Mouse (Mus musculus): ENCODE results near the gene Med1.
"Not testable (repeated sequence)": the region's sequence is repeated elsewhere in the genome, so short reads cannot be mapped to it uniquely, and the experiment has no call there.

Med1 gene

DNA sequence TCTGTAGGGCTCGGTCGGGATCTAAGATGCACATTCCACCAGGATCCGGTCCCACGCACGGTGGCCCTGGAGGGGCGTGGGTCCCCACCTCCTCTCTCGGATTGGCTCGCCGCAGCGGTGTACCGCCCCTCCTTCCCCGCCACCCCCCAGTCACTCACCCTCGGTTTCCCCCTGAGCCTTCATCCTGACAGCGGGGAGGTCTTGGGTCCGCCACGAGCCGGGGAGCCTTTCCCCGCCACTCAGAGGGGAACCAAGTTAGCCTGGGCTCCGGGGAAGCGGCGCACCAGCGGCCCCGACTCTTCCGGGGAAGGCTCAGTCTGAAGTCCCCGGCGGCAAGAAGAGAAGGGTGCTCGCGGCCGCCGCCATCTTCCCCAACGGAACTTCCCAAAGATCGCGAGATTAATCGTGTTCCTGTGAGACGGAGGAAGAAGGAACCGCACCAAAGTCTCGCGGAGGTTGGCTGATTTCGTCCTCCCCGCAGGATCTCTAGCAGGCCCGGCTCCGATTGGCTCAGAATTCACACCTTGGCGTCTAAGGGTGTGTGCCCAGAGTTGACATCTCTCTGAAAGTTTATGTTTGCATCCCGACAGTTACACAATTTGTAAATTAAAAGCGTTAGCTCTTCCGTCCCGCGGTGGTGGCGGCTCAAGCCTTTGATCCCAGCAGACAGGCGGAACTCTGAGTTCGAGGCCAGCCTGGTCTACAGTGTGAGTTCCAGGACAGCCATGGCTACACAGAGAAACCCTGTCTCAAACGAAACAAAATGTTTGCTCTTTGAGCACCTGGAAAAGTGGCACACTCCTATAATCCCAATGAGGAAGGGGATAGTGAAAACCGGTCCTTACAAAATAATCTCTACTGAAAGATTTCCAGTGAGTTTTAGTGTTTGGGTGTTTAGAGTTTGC is at the start of gene Med1:
Med1 (minus strand) TSS at position 393 of the 905 bp plus-strand sequence.
- in situ Hi-C loops (cut with MseI, MboI): no loop called here

DNA sequence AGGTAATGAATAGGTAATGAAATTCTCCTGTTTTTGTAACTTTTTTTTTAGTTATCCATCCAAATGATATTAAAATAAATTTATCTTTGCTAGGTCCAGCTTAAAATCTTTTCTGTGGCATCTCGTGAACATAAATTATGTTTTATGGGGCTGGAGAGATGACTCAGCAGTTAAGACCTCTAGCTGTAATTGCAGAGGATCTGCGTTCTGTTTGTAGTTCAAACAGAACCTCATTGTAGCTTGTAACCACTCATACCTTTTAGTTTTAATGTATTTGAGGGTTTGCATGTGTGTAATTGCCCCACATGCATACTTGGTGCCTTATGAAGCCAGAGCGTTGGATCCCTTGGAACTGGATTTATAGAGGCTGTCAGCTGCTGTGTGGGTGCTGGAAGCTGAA is 45.9 kb upstream of the Med1 start:
- in situ Hi-C loops (cut with MseI, MboI): no loop called here

DNA sequence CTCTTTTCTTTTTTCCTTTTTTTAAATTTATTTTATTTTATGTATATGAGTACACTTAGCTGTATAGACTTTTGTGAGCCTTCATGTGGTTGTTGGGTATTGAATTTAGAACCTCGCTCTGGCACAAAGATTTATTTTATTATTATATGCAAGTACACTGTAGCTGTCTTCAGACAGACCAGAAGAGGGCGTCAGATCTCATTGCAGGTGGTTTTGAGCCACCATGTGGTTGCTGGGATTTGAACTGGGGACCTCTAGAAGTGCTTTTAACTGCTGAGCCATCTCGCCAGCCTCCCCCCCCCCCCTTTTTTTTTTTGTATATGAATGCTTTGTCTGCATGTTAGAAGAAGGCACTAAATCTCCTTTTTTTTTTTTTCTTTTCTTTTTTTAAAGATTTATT is 45.3 kb upstream of the Med1 start:
- in situ Hi-C loops (cut with MseI, MboI): no loop called here

DNA sequence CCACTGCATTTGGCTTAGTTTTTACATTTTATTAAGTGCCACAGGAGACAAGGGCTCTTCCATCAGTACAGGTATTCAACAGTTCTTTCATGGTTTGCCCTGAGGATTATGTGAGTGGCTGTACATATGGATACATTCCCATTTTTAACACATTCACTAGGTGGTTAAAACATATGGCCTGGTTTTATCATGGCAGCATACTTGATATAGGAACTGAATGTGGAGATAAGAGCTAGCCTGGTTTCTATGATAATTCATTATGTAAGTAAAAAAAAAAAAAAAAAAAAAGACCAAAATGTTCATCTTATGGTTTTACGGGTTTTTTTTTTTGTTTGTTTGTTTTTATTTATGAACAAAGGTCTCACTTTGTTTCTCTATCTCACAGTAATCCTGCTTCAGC is 33.3 kb upstream of the Med1 start:
- in situ Hi-C loops (cut with MseI, MboI): no loop called here

DNA sequence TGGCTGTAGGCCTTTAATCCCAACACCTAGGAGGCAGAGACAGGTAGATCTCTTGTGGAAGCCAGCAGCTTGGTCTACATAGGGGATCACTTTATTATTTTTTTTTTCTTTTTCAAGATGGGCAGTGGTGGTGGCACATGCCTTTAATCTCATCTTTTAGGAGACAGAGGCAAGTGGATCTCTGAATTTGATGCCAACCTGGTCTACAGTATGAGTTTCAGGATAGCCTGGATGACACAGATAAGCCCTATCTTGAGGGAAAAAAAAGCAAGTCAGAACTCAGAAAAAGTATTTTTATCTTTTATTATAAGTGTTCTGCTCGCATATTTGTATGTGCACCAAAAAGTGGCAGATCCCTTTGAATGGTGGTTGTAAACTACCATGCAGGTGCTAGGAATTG is 20.2 kb upstream of the Med1 start:
- in situ Hi-C loops (cut with MseI, MboI): no loop called here

DNA sequence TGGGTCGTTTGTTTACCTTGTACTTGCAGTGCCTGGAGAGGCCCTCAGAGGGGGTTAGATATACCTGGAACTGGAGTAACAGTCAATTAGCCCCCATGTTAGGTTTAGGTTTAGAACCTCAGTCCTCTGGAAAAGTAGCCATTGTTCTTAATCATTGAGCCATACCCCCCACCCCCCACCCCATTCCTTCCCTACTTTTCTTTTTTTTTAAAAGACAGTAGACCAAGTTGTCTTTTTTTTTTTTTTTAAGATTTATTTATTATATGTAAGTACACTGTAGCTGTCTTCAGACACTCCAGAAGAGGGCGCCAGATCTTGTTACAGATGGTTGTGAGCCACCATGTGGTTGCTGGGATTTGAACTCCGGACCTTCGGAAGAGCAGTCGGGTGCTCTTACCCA is 16.6 kb upstream of the Med1 start:
- in situ Hi-C loops (cut with MseI, MboI): not testable (repeated sequence)

DNA sequence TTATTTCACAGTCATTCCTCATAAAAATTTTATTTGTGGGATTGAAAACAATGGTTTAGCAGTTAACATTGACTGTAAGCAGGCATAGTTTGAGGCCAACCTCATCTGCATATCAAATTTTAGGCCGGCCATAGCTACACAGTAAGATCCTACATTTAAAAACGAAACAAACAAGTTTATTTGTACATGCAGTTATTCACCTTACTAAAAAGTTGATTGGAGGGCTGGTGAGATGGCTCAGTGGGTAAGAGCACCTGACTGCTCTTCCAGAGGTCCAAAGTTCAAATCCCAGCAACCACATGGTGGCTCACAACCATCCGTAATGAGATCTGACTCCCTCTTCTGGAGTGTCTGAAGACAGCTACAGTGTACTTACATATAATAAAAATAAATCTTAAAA is 13.2 kb upstream of the Med1 start:
- in situ Hi-C loops (cut with MseI, MboI): not testable (repeated sequence)

DNA sequence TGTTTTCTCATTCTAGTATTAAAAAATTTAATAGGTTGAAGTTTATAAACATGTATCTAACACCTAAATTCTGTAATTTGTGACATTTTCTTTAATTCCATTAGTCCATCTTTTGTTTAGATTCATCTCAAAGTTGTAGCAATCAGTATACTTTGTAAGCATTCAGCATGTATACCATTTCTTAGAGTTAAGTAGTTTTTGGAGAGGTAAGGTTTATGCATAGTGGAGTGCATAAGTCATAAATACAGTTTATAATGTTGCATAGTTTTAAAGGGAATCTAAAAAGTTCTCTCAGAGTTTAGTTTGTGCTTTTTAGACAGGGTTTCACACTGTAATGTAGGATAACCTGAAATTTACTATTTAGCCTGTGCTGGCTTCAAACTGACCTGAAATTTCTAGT is 12.4 kb upstream of the Med1 start:
- in situ Hi-C loops (cut with MseI, MboI): no loop called here

DNA sequence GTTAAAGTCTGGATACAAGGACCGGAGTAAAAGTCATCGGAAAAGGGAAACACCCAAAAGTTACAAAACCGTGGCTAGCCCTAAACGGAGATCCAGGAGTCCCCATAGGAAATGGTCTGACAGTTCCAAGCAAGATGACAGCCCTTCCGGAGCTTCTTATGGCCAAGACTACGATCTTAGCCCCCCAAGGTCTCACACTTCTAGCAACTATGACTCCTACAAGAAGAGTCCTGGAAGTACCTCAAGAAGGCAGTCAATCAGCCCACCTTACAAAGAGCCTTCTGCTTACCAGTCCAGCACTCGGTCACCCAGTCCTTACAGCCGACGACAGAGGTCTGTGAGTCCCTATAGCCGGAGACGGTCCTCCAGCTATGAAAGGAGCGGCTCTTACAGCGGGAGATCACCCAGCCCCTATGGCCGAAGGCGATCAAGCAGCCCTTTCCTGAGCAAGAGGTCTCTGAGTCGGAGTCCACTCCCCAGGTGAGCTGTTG is 10.9 kb upstream of the Med1 start:
- in situ Hi-C loops (cut with MseI, MboI): no loop called here

DNA sequence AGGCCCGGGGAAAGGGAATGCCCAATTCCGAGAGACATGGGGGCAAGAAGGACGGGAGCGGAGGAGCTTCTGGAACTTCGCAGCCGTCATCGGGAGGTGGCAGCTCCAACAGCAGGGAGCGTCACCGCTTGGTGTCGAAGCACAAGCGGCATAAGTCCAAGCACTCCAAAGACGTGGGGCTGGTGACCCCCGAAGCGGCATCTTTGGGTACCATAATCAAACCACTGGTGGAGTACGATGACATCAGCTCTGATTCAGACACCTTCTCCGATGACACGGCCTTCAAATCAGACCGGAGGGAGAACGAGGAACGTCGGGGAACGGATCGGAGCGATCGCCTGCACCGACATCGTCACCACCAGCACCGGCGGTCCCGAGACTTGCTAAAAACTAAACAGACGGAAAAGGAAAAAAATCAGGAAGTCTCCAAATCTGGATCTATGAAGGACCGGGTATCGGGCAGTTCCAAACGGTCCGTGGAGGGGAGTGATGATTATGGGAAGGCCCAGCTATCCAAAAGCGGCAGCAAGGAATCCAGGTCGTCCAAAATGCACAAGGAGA is 10.3 kb upstream of the Med1 start:
- in situ Hi-C loops (cut with MseI, MboI): no loop called here

DNA sequence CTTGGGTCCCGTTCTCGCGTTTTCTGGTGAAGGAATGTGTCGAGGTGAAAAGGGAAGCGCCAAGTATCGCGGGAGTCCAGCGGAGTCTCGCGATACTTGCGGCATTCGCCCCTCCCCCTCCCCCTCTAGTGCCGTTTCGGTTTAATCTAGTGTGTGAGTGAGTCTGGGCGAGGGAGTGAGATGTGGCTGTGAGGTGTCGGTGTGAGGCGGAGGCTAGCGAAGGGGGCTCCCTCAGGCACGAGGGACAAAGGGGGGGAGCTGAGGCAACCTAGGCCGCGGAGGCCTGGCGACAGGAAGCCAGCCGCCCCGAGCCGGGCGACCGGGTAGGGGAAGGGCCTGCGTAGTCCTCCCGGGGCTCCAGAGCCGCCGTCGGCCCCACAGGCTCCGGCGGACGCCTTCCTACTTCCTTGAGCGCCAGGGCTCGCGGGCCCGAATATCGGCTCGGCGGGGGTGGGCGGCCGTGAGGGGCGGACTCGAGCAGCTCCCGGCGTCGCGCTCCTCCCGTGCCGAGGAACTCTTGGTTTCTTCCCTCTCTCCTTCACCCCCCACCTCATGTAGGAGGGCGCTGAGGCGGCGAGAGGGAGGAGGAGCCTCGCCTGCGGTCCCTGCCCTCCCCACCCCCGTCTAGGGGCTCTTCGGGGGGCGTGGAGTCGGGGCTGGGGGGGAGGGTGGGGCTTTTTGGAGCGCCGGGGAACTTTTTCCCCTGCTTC is 9.7 kb upstream of the Med1 start, which contains the start of gene Cdk12:
Cdk12 (plus strand) TSS at position 419 of the 710 bp plus-strand sequence.
- in situ Hi-C loops (cut with MseI, MboI): no loop called here

DNA sequence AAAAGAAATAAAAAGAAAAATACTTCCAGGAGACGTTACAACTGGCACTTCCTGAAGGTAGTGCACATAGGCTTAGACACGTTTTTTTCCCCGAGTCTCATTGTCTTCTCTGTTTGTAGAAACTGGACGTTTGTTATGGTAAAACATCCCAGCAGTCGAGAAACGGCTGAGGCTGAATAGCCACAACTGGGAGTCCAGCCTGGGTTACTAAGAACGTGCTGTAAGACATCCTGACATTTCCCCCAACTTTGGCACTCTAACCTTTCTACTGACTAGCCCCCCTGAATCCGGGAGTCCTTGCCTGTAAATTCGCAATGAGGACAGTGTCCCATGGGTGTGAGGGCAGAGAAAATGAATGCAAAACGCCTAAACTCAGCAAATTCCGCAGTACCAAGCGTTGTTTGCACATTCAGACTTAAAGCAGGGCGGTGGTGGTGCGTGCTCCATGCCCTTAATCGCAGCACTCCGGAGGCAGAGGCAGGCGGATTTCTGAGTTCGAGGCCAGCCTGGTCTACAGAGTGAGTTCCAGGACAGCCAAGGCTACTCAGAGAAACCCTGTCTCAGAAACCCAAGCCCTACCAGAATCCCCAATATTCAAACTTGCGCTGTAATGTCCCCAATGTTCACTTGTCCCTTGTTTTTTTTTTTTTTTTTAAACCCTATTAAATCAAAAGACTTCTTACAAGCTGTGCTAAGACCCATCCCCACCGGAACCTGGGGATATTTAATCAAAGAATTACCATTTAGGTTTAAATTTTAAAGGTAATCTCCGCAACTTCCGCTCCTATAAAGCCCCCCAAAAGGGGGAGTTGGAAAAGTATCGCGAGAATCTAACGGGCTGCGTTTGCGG is 8.9 kb upstream of the Med1 start:
- in situ Hi-C loops (cut with MseI, MboI): no loop called here

DNA sequence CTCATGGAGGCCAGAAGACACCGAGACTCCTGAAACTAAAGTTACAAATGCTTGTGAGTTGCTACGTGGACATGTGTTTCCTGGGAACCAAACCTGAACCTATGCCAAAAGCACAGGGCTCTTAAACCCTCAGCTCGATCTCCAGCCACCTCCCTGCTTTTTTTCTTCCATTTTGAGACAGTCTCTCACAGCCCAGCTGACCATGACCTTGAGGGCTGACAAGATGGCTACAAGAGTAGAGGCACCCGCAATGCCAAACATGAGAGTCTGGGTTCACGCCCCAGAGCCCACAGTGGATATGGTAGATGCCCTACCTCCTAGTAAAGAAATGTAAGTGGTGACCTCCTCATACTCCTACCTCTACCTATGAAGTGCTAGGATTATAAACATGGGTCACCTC is 2.3 kb downstream of the Med1 start:
- in situ Hi-C loops (cut with MseI, MboI): no loop called here

DNA sequence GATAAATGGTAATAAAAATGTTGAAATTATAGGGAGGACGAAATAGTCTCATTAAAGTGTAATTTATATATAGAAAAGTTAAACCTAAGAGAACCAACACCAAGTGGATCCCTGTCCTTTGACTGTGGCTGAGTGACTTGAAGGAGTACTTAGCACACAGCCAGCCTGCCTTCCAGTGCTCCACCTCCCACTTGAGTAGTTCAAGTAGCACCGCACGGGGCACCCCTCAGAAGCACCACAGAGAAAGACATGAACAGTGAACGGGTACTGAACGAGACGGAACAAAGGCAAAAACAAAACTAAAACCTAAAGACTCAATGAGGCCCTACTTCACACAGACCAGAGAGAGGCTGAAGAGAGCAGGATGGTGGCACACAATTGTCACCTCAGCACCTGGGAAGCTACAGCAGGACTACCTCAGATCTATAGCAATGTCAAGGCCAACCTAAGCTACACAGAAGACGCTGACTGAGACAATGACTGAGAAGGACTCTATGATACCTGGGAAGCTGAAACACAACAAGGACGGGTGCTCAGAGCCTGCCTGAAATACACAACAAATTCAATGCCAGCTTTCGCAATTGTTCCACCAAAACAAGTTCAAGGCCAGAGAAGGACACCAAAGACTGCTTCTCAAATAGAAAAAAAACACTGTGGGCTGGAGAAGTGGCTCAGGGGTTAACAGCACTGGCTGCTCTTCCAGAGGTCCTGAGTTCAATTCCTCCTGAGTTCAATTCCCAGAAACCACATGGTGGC is 5.3 kb downstream of the Med1 start:
- in situ Hi-C loops (cut with MseI, MboI): no loop called here

DNA sequence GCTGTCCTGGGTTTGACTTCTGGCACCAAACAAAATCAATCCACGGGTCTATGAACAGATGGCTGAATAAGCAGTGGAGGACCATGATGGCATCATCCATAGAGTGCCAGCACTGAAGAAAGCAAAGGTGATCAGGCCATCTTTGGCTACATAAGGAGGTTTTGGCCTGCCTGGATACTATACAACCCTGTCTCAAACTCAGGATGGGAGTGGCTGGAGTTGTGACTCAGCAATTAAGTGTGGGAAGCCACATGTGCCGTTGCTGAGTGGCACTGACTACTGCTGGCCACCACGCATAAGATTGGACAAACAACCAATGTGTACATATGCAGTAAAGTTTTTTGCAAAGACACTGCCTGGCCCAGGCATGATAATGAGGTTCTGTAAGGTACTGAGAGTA is 10.9 kb downstream of the Med1 start:
- in situ Hi-C loops (cut with MseI, MboI): not testable (repeated sequence)

DNA sequence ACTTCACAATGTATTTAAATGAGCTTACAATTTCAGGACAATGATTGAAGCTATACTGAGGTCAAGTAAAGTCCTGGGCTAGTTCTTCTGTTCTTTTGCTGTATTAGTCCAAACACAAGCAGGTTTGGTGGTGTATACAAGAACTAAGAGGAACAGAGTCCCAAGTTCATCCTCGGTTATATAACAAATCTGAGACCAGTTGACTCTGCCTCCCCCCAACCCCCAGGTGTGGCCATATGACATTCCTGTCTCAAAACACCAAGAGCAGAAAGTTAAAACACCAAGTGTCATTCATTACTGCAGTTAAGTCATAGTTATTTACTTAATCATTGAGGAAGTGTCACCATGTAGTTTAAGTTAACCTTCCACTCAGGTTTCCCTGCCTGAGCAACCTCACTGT is 24.7 kb downstream of the Med1 start:
- in situ Hi-C loops (cut with MseI, MboI): no loop called here

DNA sequence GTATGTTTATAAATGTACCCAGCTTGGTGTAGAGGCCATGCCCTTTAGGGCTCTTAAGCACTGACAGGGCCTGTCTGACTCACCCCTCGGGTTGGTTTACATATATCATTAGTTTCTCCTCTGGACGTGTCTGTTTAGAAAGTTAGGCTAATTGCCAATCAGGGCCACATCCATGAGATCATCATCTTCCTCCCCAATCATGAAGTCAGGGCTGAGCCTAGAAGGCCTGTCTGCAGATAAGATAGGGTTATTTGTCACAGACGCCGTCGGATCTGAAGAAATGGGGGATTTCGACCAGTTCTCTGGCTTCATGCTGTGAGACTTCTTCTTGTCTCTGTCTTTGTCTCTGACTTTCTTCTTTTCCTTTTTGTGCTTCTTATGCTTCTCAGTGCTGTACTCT is 38.0 kb downstream of the Med1 start:
- in situ Hi-C loops (cut with MseI, MboI): no loop called here

DNA sequence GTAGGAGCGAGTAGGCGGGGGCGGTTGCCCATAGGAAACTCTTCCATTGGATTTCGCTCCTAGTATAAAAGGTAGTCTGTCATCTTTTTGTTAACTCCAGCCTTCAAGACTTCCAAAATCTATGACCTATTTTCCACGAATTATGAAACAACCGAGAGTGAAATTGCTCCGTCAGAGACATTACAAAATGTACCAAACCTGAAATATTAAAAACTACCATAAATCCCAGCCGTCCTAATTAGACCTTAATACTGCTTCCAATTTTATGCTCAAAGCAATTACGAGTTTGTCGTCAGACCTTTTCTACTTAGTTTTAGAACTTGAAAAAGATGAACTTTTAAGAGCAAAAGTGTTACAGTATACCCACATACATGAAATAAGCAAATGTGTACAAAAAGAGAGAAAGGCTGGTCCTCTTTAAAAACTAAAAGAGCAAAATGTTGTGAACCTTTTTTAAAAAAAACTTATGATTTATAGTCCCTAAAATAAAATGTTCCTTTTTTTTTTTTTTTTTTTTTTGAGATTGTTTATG is 42.4 kb downstream of the Med1 start:
- in situ Hi-C loops (cut with MseI, MboI): no loop called here

DNA sequence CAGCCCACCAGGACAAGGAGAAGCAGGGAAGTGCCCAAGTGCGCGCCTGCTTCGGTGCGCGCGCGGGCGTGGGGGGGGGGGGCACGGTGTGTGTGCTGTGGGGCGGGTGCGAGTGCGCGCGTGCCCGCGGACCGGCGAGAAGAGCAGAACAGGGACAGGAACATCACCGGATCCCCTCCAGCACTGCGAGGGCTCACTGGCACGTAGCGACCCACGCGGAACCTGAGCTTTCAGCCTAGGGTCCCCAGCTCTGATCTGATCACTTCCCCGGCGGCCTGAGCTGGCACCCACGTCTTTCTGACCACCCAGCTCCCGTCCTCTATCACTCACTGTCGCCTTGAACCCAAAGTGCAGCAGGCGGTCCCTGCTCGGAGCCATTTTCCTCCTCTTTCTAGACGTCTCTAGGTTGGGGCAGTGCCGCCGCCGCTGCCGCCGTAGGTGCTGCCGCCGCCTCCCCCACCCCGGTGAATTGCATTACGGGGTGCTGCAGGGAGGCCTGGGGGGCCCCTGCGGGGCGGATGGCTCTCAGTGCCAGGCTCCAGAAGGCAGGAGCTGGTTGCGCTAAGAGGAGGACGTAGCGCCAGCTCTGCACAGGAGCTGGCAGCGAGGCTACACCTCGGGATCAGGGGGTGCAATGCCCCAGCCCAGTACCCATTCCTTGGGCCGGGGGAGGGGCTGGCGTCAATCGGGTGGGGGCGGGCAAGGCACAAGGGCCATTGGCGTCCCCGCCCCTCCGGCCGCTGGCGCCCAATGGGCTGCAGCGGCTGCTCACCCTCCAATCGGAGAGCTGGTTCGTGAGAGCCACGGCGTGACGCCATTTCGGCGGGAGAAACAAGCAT is 43.1 kb downstream of the Med1 start, which contains the start of gene Fbxl20:
Fbxl20 (minus strand) TSS at position 618 of the 839 bp plus-strand sequence.
- in situ Hi-C loops (cut with MseI, MboI): no loop called here

Data from mouse trophoblast stem cell (cell line).